In genomic region chr1:164590205-164590613, GRCm38 (mm10) we compare ENCODE assay signal across 19 mouse cellular contexts.
DNase-seq lines count a peak whose midpoint lies in the region; ATAC-seq and TF ChIP-seq lines count a peak whose summit lies in the region.
"Had no signal": no experiment of that assay in that cellular context is flagged by ENCODE, and none has a peak within 500 bp of the region (broad histone marks: within the 10 kb centered on the region; RNA-seq: fewer than 3 reads in every experiment).

No protein-coding gene starts in this region.

- no peak overlapping the region for H3K27ac ChIP-seq in forebrain, embryonic 12.5 days
- H3K27ac ChIP-seq in forebrain, embryonic 11.5 days (ENCODE audit: low read depth, low read length), result no peak overlapping the region
- peak overlapping the region; percentile 42 for H3K27ac ChIP-seq in forebrain, postnatal 0 days (ENCODE audit: low read depth, low read length)
- no peak overlapping the region for H3K27ac ChIP-seq in kidney, adult 2 months (ENCODE audit: insufficient read depth, low read depth, low read length)
- H3K27ac ChIP-seq: embryonic facial prominence, embryonic 12.5 days; limb, embryonic 10.5 days; macrophage had no signal

- WGBS in forebrain, embryonic 12.5 days, result 74% methylated on average over 3 of the region's 3 CpGs
- 81% methylated on average over 3 of the region's 3 CpGs for WGBS in forebrain, embryonic 11.5 days
- WGBS in forebrain, postnatal 0 days, result 43% methylated on average over 3 of the region's 3 CpGs
- 91% methylated on average over 3 of the region's 3 CpGs for WGBS in kidney, adult 2 months

- H3K27me3 ChIP-seq in forebrain, embryonic 12.5 days, result no peaks in the 10 kb centered on the region; the same call in 1 of the 2 replicates
- no peaks in the 10 kb centered on the region for H3K27me3 ChIP-seq in forebrain, embryonic 11.5 days (ENCODE audit: control insufficient read depth, insufficient read depth, low read length)
- H3K27me3 ChIP-seq in forebrain, postnatal 0 days (ENCODE audit: insufficient read depth, low read length), result no peaks in the 10 kb centered on the region
- H3K27me3 ChIP-seq in kidney, adult 2 months (replicated peaks; ENCODE audit: control insufficient read depth, insufficient read depth, low read length), result no peaks in the 10 kb centered on the region
- H3K27me3 ChIP-seq: embryonic facial prominence, embryonic 12.5 days had no signal

- no peak overlapping the region for H3K4me3 ChIP-seq in forebrain, embryonic 12.5 days (replicated peaks)
- no peak overlapping the region for H3K4me3 ChIP-seq in forebrain, embryonic 11.5 days (ENCODE audit: low read depth, low read length)
- H3K4me3 ChIP-seq in forebrain, postnatal 0 days (ENCODE audit: low read depth, low read length), result no peak overlapping the region
- H3K4me3 ChIP-seq in kidney, adult 2 months (ENCODE audit: insufficient read depth, low read depth, low read length), result no peak overlapping the region
- H3K4me3 ChIP-seq: embryonic facial prominence, embryonic 12.5 days; limb, embryonic 10.5 days had no signal

- H3K36me3 ChIP-seq in forebrain, embryonic 12.5 days (replicated peaks), result no peaks in the 10 kb centered on the region
- no peaks in the 10 kb centered on the region for H3K36me3 ChIP-seq in forebrain, embryonic 11.5 days (ENCODE audit: control insufficient read depth, insufficient read depth, low read length)
- H3K36me3 ChIP-seq in forebrain, postnatal 0 days (ENCODE audit: insufficient read depth), result no peaks in the 10 kb centered on the region
- H3K36me3 ChIP-seq in kidney, adult 2 months (ENCODE audit: control insufficient read depth, insufficient read depth, low read length), result no peaks in the 10 kb centered on the region
- H3K36me3 ChIP-seq: embryonic facial prominence, embryonic 12.5 days; limb, embryonic 10.5 days had no signal

- H3K9me3 ChIP-seq in forebrain, embryonic 12.5 days, result no peaks in the 10 kb centered on the region
- H3K9me3 ChIP-seq in forebrain, embryonic 11.5 days (ENCODE audit: control insufficient read depth, low read length), result no peaks in the 10 kb centered on the region
- H3K9me3 ChIP-seq in forebrain, postnatal 0 days (ENCODE audit: low read length), result no peaks in the 10 kb centered on the region
- H3K9me3 ChIP-seq: embryonic facial prominence, embryonic 12.5 days; limb, embryonic 10.5 days had no signal

- no peak for TF ChIP-seq POLR2A in kidney, adult 2 months (IDR thresholded peaks at IDR 0.05; ENCODE audit: low read depth, low read length)

- no peak for TF ChIP-seq CTCF in forebrain, postnatal 0 days (IDR thresholded peaks at IDR 0.05; ENCODE audit: low read depth)
- TF ChIP-seq CTCF in kidney, adult 2 months (conservative IDR thresholded peaks at IDR 0.05; ENCODE audit: insufficient read depth, insufficient read length, low read depth, low read length), result no peak

- H3K4me2 ChIP-seq in forebrain, embryonic 12.5 days, result no peak overlapping the region
- H3K4me2 ChIP-seq in forebrain, embryonic 11.5 days (ENCODE audit: low read depth, low read length, severe bottlenecking), result no peak overlapping the region
- no peak overlapping the region for H3K4me2 ChIP-seq in forebrain, postnatal 0 days (ENCODE audit: low read depth)
- H3K4me2 ChIP-seq: embryonic facial prominence, embryonic 12.5 days; liver, embryonic 11.5 days; lung, embryonic 14.5 days had no signal

- no peak overlapping the region for H3K9ac ChIP-seq in forebrain, embryonic 12.5 days
- no peak overlapping the region for H3K9ac ChIP-seq in forebrain, embryonic 11.5 days (ENCODE audit: low read length)
- H3K9ac ChIP-seq in forebrain, postnatal 0 days, result no peak overlapping the region
- H3K9ac ChIP-seq: embryonic facial prominence, embryonic 12.5 days; lung, embryonic 14.5 days had no signal

- no peak for DNase-seq in forebrain, embryonic 11.5 days (ENCODE audit: low spot score)
- peak; percentile 12 for DNase-seq in ovary, adult 18-20 months (ENCODE audit: low spot score)
- DNase-seq in ovary, postnatal 10 days (ENCODE audit: low spot score), result no peak
- peak; percentile 55 for DNase-seq in forebrain, postnatal 0 days
- peak; percentile 32 to 73 for DNase-seq in left cerebral cortex, postnatal 25 days (ENCODE audit: low spot score in 2 of 2)
- DNase-seq in kidney, adult 2 months, result no peak
- no peak for DNase-seq in spleen, postnatal 10 days (ENCODE audit: low spot score in 2 of 2)
- DNase-seq: cerebellum, adult 11-12 months; cerebellum, postnatal 36 days; gastrocnemius, postnatal 10 days; kidney, adult 9 months; kidney, postnatal 36 days; lung, embryonic 14.5 days; midbrain, embryonic 14.5 days had no signal

- peak; percentile 57; the same call in 1 of the 2 replicates for ATAC-seq in forebrain, embryonic 12.5 days (ENCODE audit: low FRiP score)
- ATAC-seq in forebrain, embryonic 11.5 days (replicated peaks; ENCODE audit: low FRiP score), result no peak
- ATAC-seq in forebrain, postnatal 0 days, result peak; percentile 84

- intact Hi-C loops in left cerebral cortex, postnatal 25 days (cut with DNase I), result no loop called here

- peaks cover 4% of the 10 kb centered on the region; the same call in 1 of the 2 replicates for H3K4me1 ChIP-seq in forebrain, embryonic 12.5 days
- no peaks in the 10 kb centered on the region for H3K4me1 ChIP-seq in forebrain, embryonic 11.5 days (replicated peaks; ENCODE audit: control insufficient read depth, insufficient read depth, low read length)
- H3K4me1 ChIP-seq in forebrain, postnatal 0 days (ENCODE audit: insufficient read depth), result 0 out of 2 replicates have a peak, but pooled peaks cover 3% of the 10 kb centered on the region
- H3K4me1 ChIP-seq in kidney, adult 2 months (ENCODE audit: control insufficient read depth, insufficient read depth, low read length), result no peaks in the 10 kb centered on the region
- H3K4me1 ChIP-seq: embryonic facial prominence, embryonic 12.5 days; limb, embryonic 10.5 days had no signal

Comparison
In these comparisons a context has a peak if more than half of its experiments do, and no peak if none do; other contexts are left out.
1. DNase-seq: peak in ovary, adult 18-20 months (single experiment), forebrain, postnatal 0 days (single experiment) and left cerebral cortex, postnatal 25 days (2 of 2); none in forebrain, embryonic 11.5 days (single experiment), ovary, postnatal 10 days (single experiment), kidney, adult 2 months (single experiment) and spleen, postnatal 10 days (0 of 2).